Mouse (Mus musculus): ENCODE data around the gene Adh4. TPM values are rescaled to one million over a fixed set of nuclear protein-coding genes. Genes with fewer than 3 reads are reported as not detected.

Gene Adh4
- polyA plus RNA-seq, 1 experiment = not detected

DNA sequence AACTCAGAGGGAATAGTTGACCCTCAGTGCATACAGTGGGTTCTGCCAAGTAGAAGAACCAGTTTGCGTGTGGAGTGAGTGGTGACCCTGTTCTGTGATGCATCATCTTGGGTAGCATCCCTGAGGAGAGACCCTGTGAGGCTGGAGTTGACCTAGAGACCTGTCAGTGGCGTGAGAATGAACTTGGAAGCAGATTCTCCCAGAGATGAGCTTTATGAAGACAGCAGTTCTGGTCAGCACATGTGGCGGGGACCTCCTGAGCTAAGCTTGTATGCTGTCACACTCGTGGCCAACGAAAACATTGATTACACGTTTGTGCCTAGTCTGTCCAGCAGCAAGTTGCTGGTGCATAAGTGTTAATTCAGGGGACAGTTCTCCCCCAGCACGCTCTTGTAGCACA is 9.4 kb upstream of the Adh4 start:
- TF ChIP-seq USF1 (IDR thresholded peaks at IDR 0.05; ENCODE audit: low read depth) = no peak
- no peak for TF ChIP-seq E2F4 (IDR thresholded peaks at IDR 0.05; ENCODE audit: insufficient read depth)
- TF ChIP-seq REST (IDR thresholded peaks at IDR 0.05; ENCODE audit: insufficient read depth, insufficient read length) = no peak
- TF ChIP-seq POLR2AphosphoS2 (IDR thresholded peaks at IDR 0.05; ENCODE audit: insufficient read length, low read depth) = no peak
- TF ChIP-seq CEBPB (IDR thresholded peaks at IDR 0.05; ENCODE audit: insufficient read depth, poor library complexity, severe bottlenecking) = no peak
- TF ChIP-seq TCF12 (IDR thresholded peaks at IDR 0.05; ENCODE audit: insufficient read depth, poor library complexity, severe bottlenecking) = no peak
- TF ChIP-seq MYOG (IDR thresholded peaks at IDR 0.05; ENCODE audit: control insufficient read depth in 1 of 3, insufficient read depth in 1 of 3, insufficient read length in 2 of 3, low read depth in 2 of 3) = no peak
- TF ChIP-seq POLR2A (IDR thresholded peaks at IDR 0.05; ENCODE audit: insufficient read length, low read depth) = no peak
- TF ChIP-seq MYOD1 (IDR thresholded peaks at IDR 0.05; ENCODE audit: control insufficient read depth in 1 of 3, insufficient read length in 2 of 3, low read depth in 2 of 3) = no peak
- TF ChIP-seq SRF (IDR thresholded peaks at IDR 0.05; ENCODE audit: control insufficient read depth, insufficient read length, low read depth) = no peak
- TF ChIP-seq TCF3 (IDR thresholded peaks at IDR 0.05; ENCODE audit: insufficient read length, low read depth) = no peak
- no peak for TF ChIP-seq MAX (IDR thresholded peaks at IDR 0.05; ENCODE audit: low read depth)

DNA sequence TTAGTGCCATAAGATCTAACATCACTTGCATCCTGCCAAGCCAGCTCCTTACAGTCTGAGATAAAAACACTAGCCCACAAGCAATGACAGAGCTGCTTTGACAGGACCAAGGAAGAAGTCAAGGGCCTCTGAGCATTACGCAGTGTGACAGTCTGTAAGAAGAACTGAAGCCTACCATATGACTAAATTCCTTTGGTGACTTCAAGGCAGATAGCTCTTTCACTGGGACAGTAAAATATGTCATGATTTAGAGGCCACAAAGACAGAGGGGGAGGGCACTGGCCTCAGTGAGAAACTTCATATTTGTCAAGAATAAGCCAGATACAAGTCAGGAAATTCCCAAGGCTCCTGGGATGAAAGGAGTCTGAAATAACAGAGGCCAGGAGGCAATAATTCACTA is 7.3 kb upstream of the Adh4 start:
- no peak for TF ChIP-seq TCF12 (IDR thresholded peaks at IDR 0.05; ENCODE audit: insufficient read depth, poor library complexity, severe bottlenecking)
- no peak for TF ChIP-seq MYOG (IDR thresholded peaks at IDR 0.05; ENCODE audit: control insufficient read depth in 1 of 3, insufficient read depth in 1 of 3, insufficient read length in 2 of 3, low read depth in 2 of 3)
- no peak for TF ChIP-seq POLR2AphosphoS2 (IDR thresholded peaks at IDR 0.05; ENCODE audit: insufficient read length, low read depth)
- no peak for TF ChIP-seq SRF (IDR thresholded peaks at IDR 0.05; ENCODE audit: control insufficient read depth, insufficient read length, low read depth)
- no peak for TF ChIP-seq TCF3 (IDR thresholded peaks at IDR 0.05; ENCODE audit: insufficient read length, low read depth)
- TF ChIP-seq REST (IDR thresholded peaks at IDR 0.05; ENCODE audit: insufficient read depth, insufficient read length) = no peak
- no peak for TF ChIP-seq MYOD1 (IDR thresholded peaks at IDR 0.05; ENCODE audit: control insufficient read depth in 1 of 3, insufficient read length in 2 of 3, low read depth in 2 of 3)
- TF ChIP-seq POLR2A (IDR thresholded peaks at IDR 0.05; ENCODE audit: insufficient read length, low read depth) = no peak
- no peak overlapping the region for H3K4me2 ChIP-seq (ENCODE audit: low read depth)
- no peaks in the 10 kb centered on the region for H3K36me3 ChIP-seq (ENCODE audit: control insufficient read depth, insufficient read depth)
- H3K79me2 ChIP-seq (ENCODE audit: control insufficient read depth, insufficient read depth) = no peaks in the 10 kb centered on the region
- no peaks in the 10 kb centered on the region for H3K27me3 ChIP-seq (ENCODE audit: control insufficient read depth, insufficient read depth, insufficient read length)
- no peak overlapping the region for H3K4me3 ChIP-seq
- no peak overlapping the region for H3ac ChIP-seq (ENCODE audit: control insufficient read depth, insufficient read length)

More for the DNA sequence above, 9.4 kb upstream of the Adh4 start:
- Histone ChIP-seq H3ac (ENCODE audit: control insufficient read depth, insufficient read length) (no peak overlapping the region), H3K36me3 (ENCODE audit: control insufficient read depth, insufficient read depth) (no peaks in the 10 kb centered on the region), H3K4me3 (no peak overlapping the region), H3K27me3 (ENCODE audit: control insufficient read depth, insufficient read depth, insufficient read length) (no peaks in the 10 kb centered on the region), H3K4me2 (ENCODE audit: low read depth) (no peak overlapping the region), H3K79me2 (ENCODE audit: control insufficient read depth, insufficient read depth) (no peaks in the 10 kb centered on the region)

DNA sequence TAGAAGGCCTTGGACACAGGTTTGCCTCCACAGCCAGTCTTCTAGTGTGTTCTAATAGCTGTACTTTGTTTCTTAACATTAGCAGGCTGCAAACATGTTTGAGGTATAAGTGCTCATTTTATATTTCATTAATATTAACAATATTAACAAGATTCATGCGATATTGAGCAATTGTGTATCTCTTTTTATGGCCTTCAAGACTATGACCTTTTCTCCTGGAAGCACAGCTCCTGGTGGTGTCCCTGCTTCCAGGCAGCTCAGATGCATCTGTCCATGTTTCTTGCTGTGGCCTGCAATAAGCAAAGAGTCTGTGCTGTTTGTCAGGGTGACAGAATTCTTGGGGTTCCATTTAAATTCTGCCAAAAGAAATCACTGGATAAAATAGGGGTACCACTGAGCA is 5.7 kb upstream of the Adh4 start:
- Histone ChIP-seq H3K79me2 (ENCODE audit: control insufficient read depth, insufficient read depth) (no peaks in the 10 kb centered on the region), H3K4me2 (ENCODE audit: low read depth) (no peak overlapping the region), H3K36me3 (ENCODE audit: control insufficient read depth, insufficient read depth) (no peaks in the 10 kb centered on the region), H3ac (ENCODE audit: control insufficient read depth, insufficient read length) (no peak overlapping the region), H3K4me3 (no peak overlapping the region), H3K27me3 (ENCODE audit: control insufficient read depth, insufficient read depth, insufficient read length) (no peaks in the 10 kb centered on the region)
- no peak for TF ChIP-seq E2F4 (IDR thresholded peaks at IDR 0.05; ENCODE audit: insufficient read depth)
- TF ChIP-seq MYOD1 (IDR thresholded peaks at IDR 0.05; ENCODE audit: control insufficient read depth in 1 of 3, insufficient read length in 2 of 3, low read depth in 2 of 3) = no peak
- no peak for TF ChIP-seq MAX (IDR thresholded peaks at IDR 0.05; ENCODE audit: low read depth)
- no peak for TF ChIP-seq SRF (IDR thresholded peaks at IDR 0.05; ENCODE audit: control insufficient read depth, insufficient read length, low read depth)
- no peak for TF ChIP-seq POLR2AphosphoS2 (IDR thresholded peaks at IDR 0.05; ENCODE audit: insufficient read length, low read depth)
- no peak for TF ChIP-seq POLR2A (IDR thresholded peaks at IDR 0.05; ENCODE audit: insufficient read length, low read depth)
- no peak for TF ChIP-seq MYOG (IDR thresholded peaks at IDR 0.05; ENCODE audit: control insufficient read depth in 1 of 3, insufficient read depth in 1 of 3, insufficient read length in 2 of 3, low read depth in 2 of 3)
- no peak for TF ChIP-seq CEBPB (IDR thresholded peaks at IDR 0.05; ENCODE audit: insufficient read depth, poor library complexity, severe bottlenecking)
- TF ChIP-seq TCF3 (IDR thresholded peaks at IDR 0.05; ENCODE audit: insufficient read length, low read depth) = no peak
- no peak for TF ChIP-seq REST (IDR thresholded peaks at IDR 0.05; ENCODE audit: insufficient read depth, insufficient read length)
- TF ChIP-seq USF1 (IDR thresholded peaks at IDR 0.05; ENCODE audit: low read depth) = no peak
- TF ChIP-seq TCF12 (IDR thresholded peaks at IDR 0.05; ENCODE audit: insufficient read depth, poor library complexity, severe bottlenecking) = no peak

DNA sequence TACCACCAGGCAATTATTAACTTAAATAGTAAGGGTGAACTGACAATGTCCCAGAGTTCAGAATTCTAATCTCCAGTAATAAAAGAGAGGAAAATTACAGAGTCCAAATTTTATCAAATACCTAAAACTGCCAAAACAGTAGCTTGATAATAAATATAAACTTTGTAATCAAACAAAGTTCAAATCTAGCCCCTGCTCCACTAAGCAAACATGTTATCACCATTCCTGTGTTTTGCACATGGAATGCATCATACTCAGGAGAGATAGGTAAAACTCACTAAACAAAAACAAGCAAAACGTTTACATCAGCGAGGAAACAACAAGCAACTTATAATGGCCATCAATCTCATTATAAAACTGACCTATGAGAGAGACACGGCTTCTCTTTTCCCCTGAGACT is 5.1 kb upstream of the Adh4 start:
- H3ac ChIP-seq (ENCODE audit: control insufficient read depth, insufficient read length) = no peak overlapping the region
- no peak overlapping the region for H3K4me3 ChIP-seq
- no peaks in the 10 kb centered on the region for H3K27me3 ChIP-seq (ENCODE audit: control insufficient read depth, insufficient read depth, insufficient read length)
- no peak overlapping the region for H3K4me2 ChIP-seq (ENCODE audit: low read depth)
- no peaks in the 10 kb centered on the region for H3K79me2 ChIP-seq (ENCODE audit: control insufficient read depth, insufficient read depth)
- no peak for TF ChIP-seq TCF12 (IDR thresholded peaks at IDR 0.05; ENCODE audit: insufficient read depth, poor library complexity, severe bottlenecking)
- H3K36me3 ChIP-seq (ENCODE audit: control insufficient read depth, insufficient read depth) = no peaks in the 10 kb centered on the region

DNA sequence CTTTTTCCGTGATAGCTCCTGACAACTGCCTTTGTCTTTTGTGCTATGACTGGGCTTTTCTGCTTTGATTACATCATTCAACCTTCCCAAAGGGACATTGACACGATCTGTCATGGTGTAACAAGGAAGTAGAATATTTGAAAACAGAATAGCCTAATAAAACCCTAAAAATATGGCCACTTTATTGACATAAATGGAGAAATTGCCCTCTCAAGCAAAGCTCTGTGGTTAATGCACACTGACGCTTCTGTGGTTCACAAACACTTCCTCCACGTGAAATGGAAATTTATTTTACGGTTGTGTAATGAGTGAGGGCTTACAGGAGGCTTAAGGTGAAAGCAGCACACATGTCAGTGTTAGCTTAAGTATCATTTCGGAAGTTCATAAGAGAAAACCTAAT is 4.1 kb downstream of the Adh4 start:
- TF ChIP-seq REST (IDR thresholded peaks at IDR 0.05; ENCODE audit: insufficient read depth, insufficient read length) (no peak), MYOG (IDR thresholded peaks at IDR 0.05; ENCODE audit: control insufficient read depth in 1 of 3, insufficient read depth in 1 of 3, insufficient read length in 2 of 3, low read depth in 2 of 3) (no peak), E2F4 (IDR thresholded peaks at IDR 0.05; ENCODE audit: insufficient read depth) (no peak), MYOD1 (IDR thresholded peaks at IDR 0.05; ENCODE audit: control insufficient read depth in 1 of 3, insufficient read length in 2 of 3, low read depth in 2 of 3) (no peak), POLR2A (IDR thresholded peaks at IDR 0.05; ENCODE audit: insufficient read length, low read depth) (no peak), SRF (IDR thresholded peaks at IDR 0.05; ENCODE audit: control insufficient read depth, insufficient read length, low read depth) (no peak), CEBPB (IDR thresholded peaks at IDR 0.05; ENCODE audit: insufficient read depth, poor library complexity, severe bottlenecking) (no peak), MAX (IDR thresholded peaks at IDR 0.05; ENCODE audit: low read depth) (no peak), TCF12 (IDR thresholded peaks at IDR 0.05; ENCODE audit: insufficient read depth, poor library complexity, severe bottlenecking) (no peak), USF1 (IDR thresholded peaks at IDR 0.05; ENCODE audit: low read depth) (no peak), TCF3 (IDR thresholded peaks at IDR 0.05; ENCODE audit: insufficient read length, low read depth) (no peak), POLR2AphosphoS2 (IDR thresholded peaks at IDR 0.05; ENCODE audit: insufficient read length, low read depth) (no peak)
- no peaks in the 10 kb centered on the region for H3K36me3 ChIP-seq (ENCODE audit: control insufficient read depth, insufficient read depth)

More for the DNA sequence above, 4.1 kb downstream of the Adh4 start:
- Histone ChIP-seq H3ac (ENCODE audit: control insufficient read depth, insufficient read length) (no peak overlapping the region), H3K27me3 (ENCODE audit: control insufficient read depth, insufficient read depth, insufficient read length) (no peaks in the 10 kb centered on the region), H3K79me2 (ENCODE audit: control insufficient read depth, insufficient read depth) (no peaks in the 10 kb centered on the region), H3K4me3 (no peak overlapping the region), H3K4me2 (ENCODE audit: low read depth) (no peak overlapping the region)
